Comparison of ENCODE assay signal across 12 mouse cellular contexts in the genomic region with DNA sequence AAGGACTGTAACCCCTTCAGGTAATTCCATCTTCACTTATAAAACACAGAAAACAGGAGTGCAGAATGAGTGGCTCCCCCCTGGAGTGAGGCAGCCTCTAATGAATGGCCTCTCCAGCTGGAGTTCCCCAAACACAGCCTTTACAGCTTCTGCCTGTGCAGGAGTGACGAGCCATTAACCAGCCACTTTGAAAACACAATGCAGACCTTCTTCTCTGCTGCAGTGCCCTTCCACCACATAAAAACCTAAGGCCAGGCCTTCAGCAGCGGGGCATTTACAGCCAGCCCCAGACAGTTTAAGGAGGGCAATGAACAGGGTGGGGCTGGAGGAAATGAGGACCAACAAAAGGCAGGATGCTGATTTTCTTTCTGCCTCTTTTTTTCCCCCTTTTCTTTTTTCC.
A peak's percentile ranks its signal among the peaks of the same experiment; 100 is the strongest.
DNase-seq lines count a peak whose midpoint lies in the region; ATAC-seq lines count a peak whose summit lies in the region.
"Had no signal": no experiment of that assay in that cellular context is flagged by ENCODE, and none has a peak within 500 bp of the region (broad histone marks: within the 10 kb centered on the region; RNA-seq: fewer than 3 reads in every experiment).

No protein-coding gene starts in this region.

- 13% methylated on average over 2 of the region's 2 CpGs for WGBS in hindbrain, embryonic 10.5 days
- WGBS in hindbrain, embryonic 16.5 days: 18% methylated on average over 2 of the region's 2 CpGs
- WGBS in embryonic facial prominence, embryonic 11.5 days: 29% methylated on average over 2 of the region's 2 CpGs
- 25% methylated on average over 2 of the region's 2 CpGs for whole genome bisulfite sequencing in intestine, embryonic 15.5 days
- 13% methylated on average over 2 of the region's 2 CpGs for WGBS in neural tube, embryonic 14.5 days

- no peak overlapping the region for H3K4me3 ChIP-seq in hindbrain, embryonic 10.5 days
- H3K4me3 ChIP-seq in hindbrain, embryonic 16.5 days (ENCODE audit: low read length): no peak overlapping the region
- no peak overlapping the region for H3K4me3 ChIP-seq in embryonic facial prominence, embryonic 11.5 days (ENCODE audit: low read depth, low read length)
- H3K4me3 ChIP-seq in intestine, embryonic 15.5 days (replicated peaks): no peak overlapping the region
- no peak overlapping the region for H3K4me3 ChIP-seq in neural tube, embryonic 14.5 days (ENCODE audit: low read depth, low read length)
- H3K4me3 ChIP-seq: embryonic facial prominence, embryonic 15.5 days had no signal

- no peaks in the 10 kb centered on the region for H3K9me3 ChIP-seq in hindbrain, embryonic 10.5 days
- H3K9me3 ChIP-seq in hindbrain, embryonic 16.5 days (ENCODE audit: control insufficient read depth, low read length): no peaks in the 10 kb centered on the region
- no peaks in the 10 kb centered on the region for H3K9me3 ChIP-seq in embryonic facial prominence, embryonic 11.5 days (replicated peaks; ENCODE audit: control insufficient read depth, low read length)
- H3K9me3 ChIP-seq in intestine, embryonic 15.5 days: no peaks in the 10 kb centered on the region
- H3K9me3 ChIP-seq in neural tube, embryonic 14.5 days (ENCODE audit: control insufficient read depth, low read length): no peaks in the 10 kb centered on the region
- H3K9me3 ChIP-seq: embryonic facial prominence, embryonic 15.5 days had no signal

- H3K4me2 ChIP-seq in hindbrain, embryonic 16.5 days (ENCODE audit: low read length): no peak overlapping the region
- H3K4me2 ChIP-seq in embryonic facial prominence, embryonic 11.5 days (ENCODE audit: low read depth, low read length): no peak overlapping the region
- no peak overlapping the region for H3K4me2 ChIP-seq in intestine, embryonic 15.5 days (replicated peaks)
- no peak overlapping the region for H3K4me2 ChIP-seq in neural tube, embryonic 14.5 days (ENCODE audit: low read depth, low read length)
- H3K4me2 ChIP-seq: embryonic facial prominence, embryonic 15.5 days; heart, embryonic 11.5 days had no signal

- H3K9ac ChIP-seq in hindbrain, embryonic 16.5 days (ENCODE audit: low read depth, low read length): no peak overlapping the region
- H3K9ac ChIP-seq in embryonic facial prominence, embryonic 11.5 days (replicated peaks; ENCODE audit: low read length): no peak overlapping the region
- H3K9ac ChIP-seq in intestine, embryonic 15.5 days: no peak overlapping the region
- H3K9ac ChIP-seq in neural tube, embryonic 14.5 days (replicated peaks; ENCODE audit: low read depth, low read length): no peak overlapping the region
- H3K9ac ChIP-seq: embryonic facial prominence, embryonic 15.5 days had no signal

- no peak; the same call in 1 of the 2 replicates for ATAC-seq in hindbrain, embryonic 16.5 days
- ATAC-seq in embryonic facial prominence, embryonic 11.5 days (replicated peaks; ENCODE audit: insufficient number of reproducible peaks, low FRiP score, low TSS enrichment, low read depth): peak; percentile 52; the same call in 1 of the 2 replicates
- peak; percentile 61; the same call in 1 of the 2 replicates for ATAC-seq in intestine, embryonic 15.5 days
- peak; percentile 64; the same call in 1 of the 2 replicates for ATAC-seq in neural tube, embryonic 14.5 days (ENCODE audit: low read depth)
- no peak for ATAC-seq in granulocyte monocyte progenitor cell, adult 5-6 weeks (replicated peaks; ENCODE audit: poor library complexity, severe bottlenecking)

- peak overlapping the region; percentile 75 for H3K27ac ChIP-seq in hindbrain, embryonic 10.5 days
- no peak overlapping the region for H3K27ac ChIP-seq in hindbrain, embryonic 16.5 days (ENCODE audit: low read depth, low read length)
- H3K27ac ChIP-seq in embryonic facial prominence, embryonic 11.5 days (replicated peaks; ENCODE audit: low read depth, low read length): no peak overlapping the region
- H3K27ac ChIP-seq in intestine, embryonic 15.5 days: no peak overlapping the region; the same call in 1 of the 2 replicates
- no peak overlapping the region for H3K27ac ChIP-seq in neural tube, embryonic 14.5 days (ENCODE audit: low read depth, low read length)
- H3K27ac ChIP-seq: embryonic facial prominence, embryonic 15.5 days had no signal

- DNase-seq in hindbrain, embryonic 10.5 days (ENCODE audit: low spot score): no peak
- DNase-seq in embryonic facial prominence, embryonic 11.5 days (ENCODE audit: low spot score): no peak
- DNase-seq in urinary bladder, postnatal 10 days (ENCODE audit: low spot score): no peak
- no peak for DNase-seq in layer of hippocampus, adult 18-20 months (ENCODE audit: low spot score in 2 of 2)
- DNase-seq: kidney, postnatal 25 days; lung, postnatal 10 days had no signal

- no peaks in the 10 kb centered on the region for H3K27me3 ChIP-seq in hindbrain, embryonic 10.5 days (ENCODE audit: insufficient read depth, poor library complexity, severe bottlenecking)
- H3K27me3 ChIP-seq in hindbrain, embryonic 16.5 days (replicated peaks; ENCODE audit: control insufficient read depth, insufficient read depth, low read length): no peaks in the 10 kb centered on the region
- no peaks in the 10 kb centered on the region for H3K27me3 ChIP-seq in embryonic facial prominence, embryonic 11.5 days (ENCODE audit: control insufficient read depth, insufficient read depth, low read length)
- H3K27me3 ChIP-seq in intestine, embryonic 15.5 days (replicated peaks): no peaks in the 10 kb centered on the region
- no peaks in the 10 kb centered on the region for H3K27me3 ChIP-seq in neural tube, embryonic 14.5 days (ENCODE audit: control insufficient read depth, insufficient read depth, low read length)
- H3K27me3 ChIP-seq: embryonic facial prominence, embryonic 15.5 days had no signal

- H3K36me3 ChIP-seq in hindbrain, embryonic 10.5 days: peaks cover 4% of the 10 kb centered on the region; the same call in 1 of the 2 replicates
- H3K36me3 ChIP-seq in hindbrain, embryonic 16.5 days (ENCODE audit: control insufficient read depth, insufficient read depth, low read length): no peaks in the 10 kb centered on the region
- H3K36me3 ChIP-seq in embryonic facial prominence, embryonic 11.5 days (replicated peaks; ENCODE audit: control insufficient read depth, insufficient read depth, low read depth, low read length): no peaks in the 10 kb centered on the region
- H3K36me3 ChIP-seq in intestine, embryonic 15.5 days: no peaks in the 10 kb centered on the region
- H3K36me3 ChIP-seq in neural tube, embryonic 14.5 days (ENCODE audit: control insufficient read depth, insufficient read depth, low read length): no peaks in the 10 kb centered on the region

- peaks cover 26% of the 10 kb centered on the region for H3K4me1 ChIP-seq in hindbrain, embryonic 10.5 days (replicated peaks)
- peaks cover 7% of the 10 kb centered on the region for H3K4me1 ChIP-seq in hindbrain, embryonic 16.5 days (ENCODE audit: control insufficient read depth, insufficient read depth, low read depth, low read length)
- no peaks in the 10 kb centered on the region for H3K4me1 ChIP-seq in embryonic facial prominence, embryonic 11.5 days (ENCODE audit: control insufficient read depth, insufficient read depth, low read length)
- H3K4me1 ChIP-seq in intestine, embryonic 15.5 days (replicated peaks): peaks cover 3% of the 10 kb centered on the region; the same call in 1 of the 2 replicates
- H3K4me1 ChIP-seq in neural tube, embryonic 14.5 days (ENCODE audit: control insufficient read depth, insufficient read depth, low read length): peaks cover 16% of the 10 kb centered on the region; the same call in 1 of the 2 replicates
- H3K4me1 ChIP-seq: embryonic facial prominence, embryonic 15.5 days had no signal

Comparison
In these comparisons a context has a peak if more than half of its experiments do, and no peak if none do; other contexts are left out.
1. ATAC-seq: peak in embryonic facial prominence, embryonic 11.5 days (single experiment), intestine, embryonic 15.5 days (single experiment) and neural tube, embryonic 14.5 days (single experiment); none in hindbrain, embryonic 16.5 days (single experiment) and granulocyte monocyte progenitor cell, adult 5-6 weeks (single experiment).